ENCODE assay signal across 8 mouse cellular contexts in genomic region chr4:133353367-133354365, GRCm38 (mm10). TPM values are rescaled to one million over a fixed set of nuclear protein-coding genes. Genes with fewer than 3 reads are reported as not detected.
A peak's percentile ranks its signal among the peaks of the same experiment; 100 is the strongest.
DNase-seq lines count a peak whose midpoint lies in the region; ATAC-seq and TF ChIP-seq lines count a peak whose summit lies in the region.

Gene Wdtc1 (minus strand): TSS chr4:133353481.

- H3K27ac ChIP-seq in intestine, embryonic 15.5 days = no peak within 1 kb of the TSS
- H3K27ac ChIP-seq in lung, embryonic 15.5 days = no peak within 1 kb of the TSS
- H3K27ac ChIP-seq in stomach, embryonic 16.5 days (ENCODE audit: low read length) = peak within 1 kb of the TSS; percentile 47; the same call in 1 of the 2 replicates

- 78% methylated on average over 23 of the region's 23 CpGs for WGBS in intestine, embryonic 15.5 days
- WGBS in lung, embryonic 15.5 days = 84% methylated on average over 23 of the region's 23 CpGs
- 81% methylated on average over 23 of the region's 23 CpGs for whole genome bisulfite sequencing in stomach, embryonic 16.5 days

- H3K4me1 ChIP-seq in G1E (ENCODE audit: insufficient read depth, low read depth, low read length) = peaks cover 16% of the 10 kb centered on the region
- H3K4me1 ChIP-seq in intestine, embryonic 15.5 days (replicated peaks) = no peaks in the 10 kb centered on the region
- no peaks in the 10 kb centered on the region for H3K4me1 ChIP-seq in lung, embryonic 15.5 days
- H3K4me1 ChIP-seq in stomach, embryonic 16.5 days (ENCODE audit: control insufficient read depth, insufficient read depth, low read length) = no peaks in the 10 kb centered on the region

- no peak within 1 kb of the TSS for H3K9ac ChIP-seq in intestine, embryonic 15.5 days
- H3K9ac ChIP-seq in lung, embryonic 15.5 days = no peak within 1 kb of the TSS
- no peak within 1 kb of the TSS for H3K9ac ChIP-seq in stomach, embryonic 16.5 days (ENCODE audit: low read length)

- intact Hi-C loops in gastrocnemius, postnatal 14 days (cut with DNase I; ENCODE audit: low total_unique reads) = no loop called here

- no peak within 1 kb of the TSS for H3K4me2 ChIP-seq in intestine, embryonic 15.5 days (replicated peaks)
- H3K4me2 ChIP-seq in lung, embryonic 15.5 days = no peak within 1 kb of the TSS
- no peak within 1 kb of the TSS for H3K4me2 ChIP-seq in stomach, embryonic 16.5 days (ENCODE audit: low read depth, low read length)

- H3K9me3 ChIP-seq in G1E (replicated peaks) = no peaks in the 10 kb centered on the region
- no peaks in the 10 kb centered on the region for H3K9me3 ChIP-seq in intestine, embryonic 15.5 days
- no peaks in the 10 kb centered on the region for H3K9me3 ChIP-seq in lung, embryonic 15.5 days
- H3K9me3 ChIP-seq in stomach, embryonic 16.5 days (replicated peaks; ENCODE audit: control insufficient read depth, low read length) = 0 out of 2 replicates have a peak, but pooled peaks cover 3% of the 10 kb centered on the region

- DNase-seq in G1E (ENCODE audit: low spot score) = no peak
- no peak for DNase-seq in adrenal gland, adult 8-10 months
- DNase-seq in gastrocnemius, postnatal 14 days = no peak
- DNase-seq in right cerebral cortex, adult 18-20 months = no peak
- DNase-seq in cerebellum, adult 11 months = no peak

- no peak within 1 kb of the TSS; the same call in 1 of the 2 replicates for H3K4me3 ChIP-seq in G1E (ENCODE audit: low read depth, low read length)
- no peak within 1 kb of the TSS for H3K4me3 ChIP-seq in intestine, embryonic 15.5 days (replicated peaks)
- H3K4me3 ChIP-seq in lung, embryonic 15.5 days = no peak within 1 kb of the TSS
- no peak within 1 kb of the TSS for H3K4me3 ChIP-seq in stomach, embryonic 16.5 days (replicated peaks; ENCODE audit: low read length)

- TF ChIP-seq CTCF in G1E (IDR thresholded peaks at IDR 0.05; ENCODE audit: low read depth, low read length) = no peak

- ATAC-seq in G1E (ENCODE audit: extremely low read depth, insufficient number of reproducible peaks, low FRiP score, poor library complexity, severe bottlenecking) = no peak
- peak; percentile 94 for ATAC-seq in intestine, embryonic 15.5 days
- ATAC-seq in lung, embryonic 15.5 days (ENCODE audit: borderline replicate concordance, extremely low read depth, low FRiP score, low TSS enrichment) = no peak
- ATAC-seq in stomach, embryonic 16.5 days (ENCODE audit: insufficient read depth, low FRiP score) = peak; percentile 83; the same call in 1 of the 2 replicates

- H3K27me3 ChIP-seq in G1E (ENCODE audit: insufficient read depth, low read length) = no peaks in the 10 kb centered on the region
- H3K27me3 ChIP-seq in intestine, embryonic 15.5 days (replicated peaks) = no peaks in the 10 kb centered on the region
- H3K27me3 ChIP-seq in lung, embryonic 15.5 days = no peaks in the 10 kb centered on the region
- no peaks in the 10 kb centered on the region for H3K27me3 ChIP-seq in stomach, embryonic 16.5 days (ENCODE audit: control insufficient read depth, insufficient read depth, low read length)

- no peaks in the 10 kb centered on the region for H3K36me3 ChIP-seq in G1E (replicated peaks)
- no peaks in the 10 kb centered on the region for H3K36me3 ChIP-seq in intestine, embryonic 15.5 days
- H3K36me3 ChIP-seq in lung, embryonic 15.5 days = no peaks in the 10 kb centered on the region
- no peaks in the 10 kb centered on the region for H3K36me3 ChIP-seq in stomach, embryonic 16.5 days (ENCODE audit: control insufficient read depth, insufficient read depth, low read length)

RNA-seq across cellular contexts. Expression of gene Wdtc1, which starts in this region (rescaled TPM):
- total RNA-seq in G1E (2014; fragmentation: Nextera tagmentation) (24.5 and 32.3 TPM in 2 replicates), G1E (2017) (6.9 and 7.1 TPM in 2 replicates)
- polyA plus RNA-seq in G1E (2012) = 53.4 and 61.4 TPM in 2 replicates
- 10 to 100 TPM; 49.0 to 73.2 (median 60.2) TPM for total RNA-seq in adrenal gland, adult 8-10 months (2022)
- 10 to 100 TPM; 49.4 to 54.9 TPM for total RNA-seq in gastrocnemius, postnatal 14 days (2021)
- polyA plus RNA-seq in intestine, embryonic 15.5 days (2015; fragmentation: Nextera tagmentation; extraction: Ambion mirVana) = 13.9 and 17.0 TPM in 2 replicates
- 10.8 and 11.2 TPM in 2 replicates for polyA plus RNA-seq in lung, embryonic 15.5 days (2015; fragmentation: Nextera tagmentation; extraction: Ambion mirVana)
- polyA plus RNA-seq in stomach, embryonic 16.5 days (2015; fragmentation: Nextera tagmentation; extraction: Ambion mirVana) = 12.9 and 14.8 TPM in 2 replicates

Comparison
In these comparisons a context has a peak if more than half of its experiments do, and no peak if none do; other contexts are left out.
1. ATAC-seq: peak in intestine, embryonic 15.5 days (single experiment) and stomach, embryonic 16.5 days (single experiment); none in G1E (single experiment) and lung, embryonic 15.5 days (single experiment).